Mouse (Mus musculus): ENCODE measurements around the gene Crym. TPM values are rescaled to one million over a fixed set of nuclear protein-coding genes. Genes with fewer than 3 reads are reported as not detected.

The Crym gene
- polyA plus RNA-seq, 1 experiment from 2014 or later = 0.68 TPM

DNA sequence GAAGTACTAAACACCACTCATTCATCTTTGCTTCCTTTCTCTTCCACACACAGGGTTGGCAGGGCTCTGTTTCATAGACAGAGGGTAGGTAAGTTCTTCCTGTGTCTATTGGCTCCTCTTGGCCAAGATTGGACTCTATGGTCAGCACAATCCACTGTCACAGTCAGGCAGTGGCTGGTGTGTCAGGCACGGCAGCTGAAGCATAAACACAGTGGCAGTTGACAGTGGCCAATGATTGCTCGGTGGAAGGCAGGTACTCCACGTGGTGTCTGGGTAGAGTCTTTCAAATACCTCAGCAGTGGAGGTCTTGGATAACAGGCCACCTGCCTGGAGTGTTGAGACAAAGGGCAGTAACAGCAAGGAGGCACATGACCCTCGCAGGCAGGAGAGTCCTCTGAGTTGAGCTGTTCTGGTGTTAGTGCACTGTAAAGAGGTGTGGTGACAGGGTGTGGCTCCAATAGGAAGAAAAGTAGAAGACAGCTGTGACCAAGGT lies 43.7 kb downstream of the Crym start:
- WGBS (ENCODE audit: insufficient replicate concordance) = 35% methylated on average over 4 of the region's 4 CpGs
- H3K4me2 ChIP-seq = no peak overlapping the region
- H3K36me3 ChIP-seq (replicated peaks) = no peaks in the 10 kb centered on the region
- no peak overlapping the region for H3K27ac ChIP-seq (replicated peaks)
- H3K27me3 ChIP-seq = no peaks in the 10 kb centered on the region
- H3K9ac ChIP-seq = no peak overlapping the region
- H3K9me3 ChIP-seq (replicated peaks) = no peaks in the 10 kb centered on the region
- no peak for ATAC-seq (ENCODE audit: insufficient read depth)
- H3K4me3 ChIP-seq (replicated peaks) = no peak overlapping the region
- H3K4me1 ChIP-seq (replicated peaks) = no peaks in the 10 kb centered on the region

DNA sequence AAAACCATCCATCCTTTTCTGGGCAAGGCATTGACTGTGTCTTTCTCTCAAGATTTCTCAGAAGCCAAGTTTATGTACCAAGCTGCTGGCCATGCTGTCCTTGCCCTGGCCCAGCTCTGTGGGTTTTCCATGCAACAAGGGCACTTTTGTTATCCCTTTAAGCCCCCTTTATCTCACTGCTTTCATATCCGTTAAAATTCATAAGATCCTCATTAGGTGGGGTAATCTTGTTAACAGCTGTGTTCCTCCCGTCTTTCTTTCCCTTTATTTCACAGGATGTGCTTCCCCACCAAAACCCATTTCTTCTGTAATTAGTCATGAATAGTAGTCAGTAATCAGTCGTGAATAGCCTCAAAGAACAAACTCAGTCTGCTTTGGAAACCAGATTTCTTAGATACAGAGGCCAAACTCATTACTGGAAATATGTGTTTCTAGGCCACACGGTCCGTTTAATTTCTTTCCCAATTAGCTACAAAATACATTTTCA lies 44.3 kb downstream of the Crym start:
- no peak overlapping the region for H3K27ac ChIP-seq (replicated peaks)
- H3K36me3 ChIP-seq (replicated peaks) = no peaks in the 10 kb centered on the region
- ATAC-seq (ENCODE audit: insufficient read depth) = no peak

DNA sequence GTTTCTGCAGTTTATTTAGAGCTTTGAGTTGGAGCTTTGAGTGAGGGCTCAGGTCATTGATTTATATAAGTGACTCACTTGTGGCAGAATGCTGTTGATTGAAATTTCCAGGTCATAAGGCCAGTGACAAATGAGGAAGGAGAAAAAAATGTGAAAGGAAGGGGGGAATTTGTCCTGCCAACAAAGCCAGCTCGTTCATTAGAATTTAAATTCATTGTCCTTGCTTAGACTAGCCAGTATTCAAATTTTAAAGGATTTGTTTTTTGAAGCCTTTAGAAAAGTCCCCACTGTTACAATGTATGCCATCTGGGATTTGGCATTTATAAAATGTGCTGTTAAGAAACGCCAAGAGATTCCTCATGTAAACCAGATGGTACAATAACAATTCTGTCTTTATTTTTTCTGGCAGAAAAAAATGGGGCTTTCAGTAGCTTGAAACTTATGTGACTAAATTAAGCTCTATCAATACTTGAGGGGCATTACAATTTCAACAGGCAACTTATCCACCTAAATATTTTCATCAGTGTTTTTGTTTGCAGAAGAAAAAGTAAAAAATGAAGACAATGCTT lies 45.0 kb downstream of the Crym start:
- H3K4me3 ChIP-seq (replicated peaks) = no peak overlapping the region
- WGBS (ENCODE audit: insufficient replicate concordance) = 39% methylated on average over 2 of the region's 2 CpGs

More for the DNA sequence above, 44.3 kb downstream of the Crym start:
- H3K27me3 ChIP-seq = no peaks in the 10 kb centered on the region
- no peak overlapping the region for H3K4me3 ChIP-seq (replicated peaks)
- no peak overlapping the region for H3K4me2 ChIP-seq
- no peaks in the 10 kb centered on the region for H3K4me1 ChIP-seq (replicated peaks)
- no peak overlapping the region for H3K9ac ChIP-seq
- no peaks in the 10 kb centered on the region for H3K9me3 ChIP-seq (replicated peaks)
- WGBS (ENCODE audit: insufficient replicate concordance) = 48% methylated on average over 5 of the region's 5 CpGs

DNA sequence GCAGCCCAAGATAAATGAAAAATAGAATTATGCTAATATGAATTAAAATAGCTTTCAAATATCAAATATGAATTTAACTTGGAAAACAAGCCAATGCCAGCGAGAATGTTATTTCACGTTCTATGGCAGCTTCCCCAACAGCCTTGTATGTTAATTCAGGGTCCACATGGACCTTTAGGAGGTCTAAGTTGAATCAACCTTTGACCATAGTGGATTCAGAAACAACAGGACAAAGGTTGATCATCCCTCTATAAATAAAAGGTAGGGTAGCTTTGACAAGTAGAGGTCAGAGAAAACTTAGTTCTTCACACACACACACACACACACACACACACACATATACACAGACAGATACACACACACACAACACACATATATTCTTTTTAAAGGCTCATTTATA lies 51.0 kb downstream of the Crym start:
- Histone ChIP-seq H3K27ac (replicated peaks) (no peak overlapping the region), H3K27me3 (no peaks in the 10 kb centered on the region), H3K4me3 (replicated peaks) (no peak overlapping the region), H3K36me3 (replicated peaks) (no peaks in the 10 kb centered on the region), H3K9me3 (replicated peaks) (no peaks in the 10 kb centered on the region), H3K4me1 (replicated peaks) (0 out of 2 replicates have a peak, but pooled peaks cover 6% of the 10 kb centered on the region), H3K4me2 (no peak overlapping the region), H3K9ac (no peak overlapping the region)
- ATAC-seq (ENCODE audit: insufficient read depth) = no peak
- WGBS (ENCODE audit: insufficient replicate concordance) = 50% methylated on average over 2 of the region's 2 CpGs

More for the DNA sequence above, 45.0 kb downstream of the Crym start:
- Histone ChIP-seq H3K9me3 (replicated peaks) (no peaks in the 10 kb centered on the region), H3K4me1 (replicated peaks) (no peaks in the 10 kb centered on the region), H3K27ac (replicated peaks) (no peak overlapping the region), H3K4me2 (no peak overlapping the region), H3K27me3 (no peaks in the 10 kb centered on the region), H3K36me3 (replicated peaks) (no peaks in the 10 kb centered on the region), H3K9ac (no peak overlapping the region)
- ATAC-seq (ENCODE audit: insufficient read depth) = no peak

DNA sequence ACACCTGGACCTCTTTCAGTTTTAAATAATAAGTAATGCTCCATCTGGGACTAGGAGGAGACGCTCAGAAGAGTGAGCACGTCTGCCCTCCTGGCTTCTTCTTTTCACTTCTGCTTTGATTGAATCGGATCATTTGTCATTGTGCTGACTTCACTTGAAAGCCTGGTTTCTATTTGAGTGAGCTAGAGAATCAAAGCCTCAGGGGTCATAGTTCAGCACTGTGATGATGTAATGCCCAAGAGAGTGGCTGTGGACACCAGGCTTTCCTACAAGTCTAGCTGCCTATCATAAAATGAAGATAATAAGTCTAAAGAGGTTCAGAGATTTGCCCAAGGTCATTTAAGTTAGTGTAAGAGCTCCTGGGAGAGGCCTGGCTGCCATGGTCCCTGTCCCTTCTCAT lies 51.7 kb downstream of the Crym start:
- ATAC-seq (ENCODE audit: insufficient read depth) = no peak
- Histone ChIP-seq H3K36me3 (replicated peaks) (no peaks in the 10 kb centered on the region), H3K9me3 (replicated peaks) (no peaks in the 10 kb centered on the region), H3K4me1 (replicated peaks) (0 out of 2 replicates have a peak, but pooled peaks cover 6% of the 10 kb centered on the region), H3K9ac (no peak overlapping the region), H3K4me3 (replicated peaks) (no peak overlapping the region), H3K27ac (replicated peaks) (no peak overlapping the region; the same call in 1 of the 2 replicates), H3K27me3 (no peaks in the 10 kb centered on the region), H3K4me2 (no peak overlapping the region)
- WGBS (ENCODE audit: insufficient replicate concordance) = 30% methylated on average over 3 of the region's 3 CpGs

DNA sequence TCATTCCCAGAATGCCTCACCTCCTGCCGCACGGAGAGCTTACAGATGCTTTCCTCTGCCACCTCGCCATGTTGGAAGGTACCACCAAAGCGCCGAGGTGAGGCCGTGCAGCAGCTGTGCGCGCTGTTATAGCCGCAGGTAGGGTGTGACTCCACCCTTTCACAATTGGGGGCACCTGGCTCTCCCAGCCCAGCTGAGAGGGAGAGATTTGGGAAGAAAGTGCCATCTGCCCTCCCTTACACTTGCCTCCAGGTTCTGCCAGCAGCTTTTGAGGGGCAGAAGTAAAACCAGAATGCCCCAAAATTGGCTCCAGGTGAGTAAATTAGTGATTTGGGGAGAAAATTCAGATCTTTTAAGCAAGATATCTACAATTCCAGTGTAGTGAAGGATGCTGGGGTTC lies 56.7 kb downstream of the Crym start, which contains the start of gene Zp2:
TSS of gene Zp2 (minus strand) at position 101 of the 400 bp plus-strand sequence.
- Histone ChIP-seq H3K9me3 (replicated peaks) (no peaks in the 10 kb centered on the region), H3K4me3 (replicated peaks) (no peak within 1 kb of the TSS), H3K4me2 (no peak within 1 kb of the TSS), H3K4me1 (replicated peaks) (0 out of 2 replicates have a peak, but pooled peaks cover 3% of the 10 kb centered on the region), H3K27me3 (no peaks in the 10 kb centered on the region), H3K27ac (replicated peaks) (no peak within 1 kb of the TSS), H3K36me3 (replicated peaks) (no peaks in the 10 kb centered on the region), H3K9ac (no peak within 1 kb of the TSS)
- ATAC-seq (ENCODE audit: insufficient read depth) = no peak
- 61% methylated on average over 9 of the region's 9 CpGs for WGBS (ENCODE audit: insufficient replicate concordance)

DNA sequence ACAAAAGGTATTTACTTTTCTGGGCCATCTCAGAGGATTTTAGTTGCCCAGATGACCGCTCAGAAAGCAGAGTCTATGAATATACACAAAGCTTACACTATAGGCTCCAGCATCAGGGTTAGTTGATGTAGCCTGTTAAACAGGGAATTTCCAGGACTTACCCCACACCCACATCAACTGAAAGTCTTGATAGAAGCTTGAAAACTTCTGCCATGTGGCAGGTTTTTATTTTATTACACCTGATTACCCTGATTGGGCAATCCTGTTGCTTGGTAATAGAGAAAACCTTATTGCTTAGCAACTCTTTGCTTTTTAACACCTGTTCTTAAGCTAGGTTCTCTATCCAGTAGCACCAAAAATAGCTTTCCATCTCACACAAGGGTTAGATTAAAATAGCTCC lies 59.2 kb downstream of the Crym start:
- no peak for ATAC-seq (ENCODE audit: insufficient read depth)
- Histone ChIP-seq H3K9me3 (replicated peaks) (no peaks in the 10 kb centered on the region), H3K27ac (replicated peaks) (no peak overlapping the region), H3K36me3 (replicated peaks) (no peaks in the 10 kb centered on the region), H3K4me1 (replicated peaks) (no peaks in the 10 kb centered on the region), H3K4me3 (replicated peaks) (no peak overlapping the region), H3K4me2 (no peak overlapping the region), H3K27me3 (no peaks in the 10 kb centered on the region), H3K9ac (no peak overlapping the region)
- WGBS (ENCODE audit: insufficient replicate concordance) = 53% methylated on average over 1 of the region's 1 CpGs

Other genes starting within 250 kb of the Crym start
- gene Dnah3, start 106.8 kb downstream of the Crym start, polyA plus RNA-seq (2015; fragmentation: Nextera tagmentation; extraction: Ambion mirVana) = not detected in 2 replicates
- gene Tmem159, start 99.8 kb downstream of the Crym start, polyA plus RNA-seq (2015; fragmentation: Nextera tagmentation; extraction: Ambion mirVana) = 2.2 and 2.4 TPM in 2 replicates
- 0.13 TPM in 1 of 2 replicates, not detected in the other for gene Zp2, start 56.8 kb downstream of the Crym start, polyA plus RNA-seq (2015; fragmentation: Nextera tagmentation; extraction: Ambion mirVana)
- 1.7 and 1.9 TPM in 2 replicates for gene Anks4b, start 28.3 kb downstream of the Crym start, polyA plus RNA-seq (2015; fragmentation: Nextera tagmentation; extraction: Ambion mirVana)
- gene Abca14, start 1.9 kb upstream of the Crym start, polyA plus RNA-seq (2015; fragmentation: Nextera tagmentation; extraction: Ambion mirVana) = not detected in 2 replicates
- gene Abca15, start 126.6 kb upstream of the Crym start, polyA plus RNA-seq (2015; fragmentation: Nextera tagmentation; extraction: Ambion mirVana) = not detected in 2 replicates
- gene Abca16, start 207.5 kb upstream of the Crym start, polyA plus RNA-seq (2015; fragmentation: Nextera tagmentation; extraction: Ambion mirVana) = not detected in 2 replicates

All from liver, embryonic 15.5 days (tissue).